Mouse (Mus musculus) testis, adult 2 months (tissue): ENCODE measurements at regions not wholly inside any gene's neighbourhood (a gene's known extent, or its start where the extent isn't known, plus 50 kb on each side); places are given as distances from the start of the nearest gene placed in this dataset.

Experiments used
- H3K27ac ChIP-seq: fragments of 200-500 bp; 2 replicates; pipeline ENCODE4 v1.5.1; 2012; ENCODE audit warnings: low read depth, low read length; ENCODE audit not compliant: control insufficient read depth, insufficient read depth
- H3K27me3 ChIP-seq: fragments of 200-500 bp; 2 replicates; pipeline ENCODE4 v1.6.1; 2012; ENCODE audit warnings: mild to moderate bottlenecking, low read length, moderate library complexity; ENCODE audit not compliant: control insufficient read depth, insufficient read depth
- H3K36me3 ChIP-seq: fragments of 200-500 bp; 2 replicates; pipeline ENCODE4 v1.6.1; 2012; ENCODE audit warnings: mild to moderate bottlenecking, low read length; ENCODE audit not compliant: control insufficient read depth, insufficient read depth
- H3K4me1 ChIP-seq: fragments of 200-500 bp; 2 replicates; pipeline ENCODE4 v1.6.1; 2012; ENCODE audit warnings: low read length; ENCODE audit not compliant: control insufficient read depth, insufficient read depth
- H3K4me3 ChIP-seq: fragments of 200-500 bp; 2 replicates; pipeline ENCODE4 v1.5.1; 2012; ENCODE audit warnings: low read depth, mild to moderate bottlenecking, low read length, moderate library complexity, mixed read lengths; ENCODE audit not compliant: control insufficient read depth
- CTCF ChIP-seq: fragments of 200-500 bp; IDR thresholded peaks from 2 replicates; pipeline ENCODE4 v1.5.1; 2012; ENCODE audit warnings: low read depth, mild to moderate bottlenecking, inconsistent platforms, low read length, moderate library complexity; ENCODE audit not compliant: control insufficient read depth, insufficient read depth, insufficient replicate concordance
- POLR2A ChIP-seq: fragments of 200-500 bp; IDR thresholded peaks from 2 replicates; pipeline ENCODE4 v1.6.1; 2012; ENCODE audit warnings: low read depth, mild to moderate bottlenecking, inconsistent platforms, low read length, moderate library complexity; ENCODE audit not compliant: control insufficient read depth

DNA sequence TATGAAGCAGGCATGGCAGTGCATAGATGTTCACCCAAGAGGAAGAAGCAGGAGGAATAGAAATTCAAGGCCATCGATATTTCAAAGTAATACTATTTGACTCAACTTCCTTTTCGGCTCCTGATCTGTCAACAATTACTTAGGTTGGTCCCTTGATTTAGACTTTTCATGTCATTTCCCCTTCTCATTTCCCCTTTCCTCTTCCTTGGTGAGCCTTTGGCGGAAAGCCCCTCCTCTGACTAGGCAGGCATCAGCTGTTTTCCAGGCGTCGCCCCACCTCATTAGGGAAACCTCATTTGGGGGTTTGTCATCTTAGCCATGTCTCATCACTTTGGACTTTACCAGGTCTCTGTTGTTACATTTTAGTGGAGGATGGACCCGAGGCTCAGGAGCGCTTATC is 191.0 kb upstream of the Jarid2 start:
- no peak for TF ChIP-seq POLR2A
- TF ChIP-seq CTCF: no peak
- H3K4me1 ChIP-seq: no peaks in the 10 kb centered on the region
- no peaks in the 10 kb centered on the region for H3K27me3 ChIP-seq
- H3K4me3 ChIP-seq: no peak overlapping the region
- H3K27ac ChIP-seq: no peak overlapping the region
- H3K36me3 ChIP-seq: no peaks in the 10 kb centered on the region

- no peak overlapping the region for H3K27ac ChIP-seq
- no peak overlapping the region for H3K4me3 ChIP-seq
- H3K27me3 ChIP-seq: no peaks in the 10 kb centered on the region
- H3K4me1 ChIP-seq: no peaks in the 10 kb centered on the region
- H3K36me3 ChIP-seq: no peaks in the 10 kb centered on the region
- TF ChIP-seq POLR2A: no peak
- TF ChIP-seq CTCF: no peak
These were observed 188.9 kb upstream of the Jarid2 start for GRCm38 (mm10) chr13:44540401-44540800.

DNA sequence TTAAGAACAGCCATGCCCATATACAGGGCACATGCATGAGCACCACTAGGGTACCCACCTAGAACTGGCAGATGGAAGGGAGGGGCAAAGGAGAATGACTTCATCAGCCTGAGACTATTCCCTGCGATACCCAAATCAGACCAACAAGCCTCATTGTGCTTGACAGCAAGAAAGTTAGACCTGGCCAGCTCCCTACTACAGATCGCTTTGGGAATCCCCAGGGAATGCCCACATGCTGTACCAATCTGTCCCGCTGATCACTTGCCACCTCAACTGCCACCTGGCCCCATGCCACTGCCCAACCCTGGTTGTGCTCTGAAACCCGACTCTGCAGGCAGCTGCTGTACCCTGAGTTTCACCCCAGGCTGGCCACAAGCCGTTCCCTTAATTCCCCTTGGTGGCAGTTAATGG is 188.0 kb upstream of the Jarid2 start:
- H3K4me3 ChIP-seq: no peak overlapping the region
- TF ChIP-seq CTCF: no peak
- no peak for TF ChIP-seq POLR2A
- no peaks in the 10 kb centered on the region for H3K4me1 ChIP-seq
- H3K27me3 ChIP-seq: no peaks in the 10 kb centered on the region
- no peaks in the 10 kb centered on the region for H3K36me3 ChIP-seq
- H3K27ac ChIP-seq: no peak overlapping the region

DNA sequence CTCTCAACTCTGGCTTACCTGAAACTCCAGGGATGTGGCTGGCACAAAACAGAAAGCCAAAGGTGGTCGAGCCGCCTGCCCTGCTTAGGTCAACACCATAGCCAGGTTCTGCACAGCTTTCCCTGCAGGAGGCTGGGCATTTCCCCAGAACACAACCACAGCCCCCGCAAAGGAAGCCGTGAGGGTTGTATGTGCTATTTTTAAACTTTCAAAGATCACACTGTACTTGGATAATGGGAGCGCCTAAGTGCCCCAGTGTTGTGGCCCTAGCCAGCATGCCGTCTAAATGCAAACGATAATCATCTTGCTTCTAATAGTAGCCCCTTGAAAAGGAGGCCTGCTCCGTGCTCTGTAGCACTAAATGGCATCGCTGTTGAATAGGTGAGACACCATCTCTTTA is 184.5 kb upstream of the Jarid2 start:
- no peaks in the 10 kb centered on the region for H3K4me1 ChIP-seq
- H3K4me3 ChIP-seq: no peak overlapping the region
- TF ChIP-seq POLR2A (no peak), CTCF (no peak)
- no peaks in the 10 kb centered on the region for H3K27me3 ChIP-seq
- H3K36me3 ChIP-seq: no peaks in the 10 kb centered on the region
- no peak overlapping the region for H3K27ac ChIP-seq

- TF ChIP-seq CTCF: no peak
- no peak for TF ChIP-seq POLR2A
- Histone ChIP-seq H3K4me1 (no peaks in the 10 kb centered on the region), H3K27ac (no peak overlapping the region), H3K36me3 (no peaks in the 10 kb centered on the region), H3K4me3 (no peak overlapping the region), H3K27me3 (no peaks in the 10 kb centered on the region)
These were observed 183.0 kb upstream of the Jarid2 start for GRCm38 (mm10) chr13:44546289-44546688.

- no peak overlapping the region for H3K4me3 ChIP-seq
These were observed 180.4 kb upstream of the Jarid2 start for GRCm38 (mm10) chr13:44548880-44549279.

DNA sequence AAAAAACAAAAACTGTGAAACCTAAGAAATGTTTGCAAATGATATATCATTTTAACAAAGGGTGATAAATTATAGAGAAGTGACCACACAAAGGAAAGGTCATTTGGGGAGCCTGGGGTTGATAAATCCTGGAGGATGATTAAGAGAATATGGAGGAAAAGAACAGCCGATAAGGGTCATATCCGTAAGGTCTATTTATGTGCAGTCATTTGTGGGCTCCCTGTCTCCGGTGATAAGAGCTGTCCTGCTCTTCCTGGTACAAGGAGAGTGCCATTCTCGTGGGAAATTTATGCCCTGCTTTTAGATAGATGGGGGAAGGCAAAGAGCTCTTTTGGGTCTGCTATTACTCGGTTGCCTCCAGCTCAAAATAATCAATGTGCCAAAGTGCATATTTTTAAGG is 175.9 kb upstream of the Jarid2 start:
- H3K4me3 ChIP-seq: no peak overlapping the region
- H3K27ac ChIP-seq: no peak overlapping the region
- H3K36me3 ChIP-seq: no peaks in the 10 kb centered on the region
- H3K4me1 ChIP-seq: peaks cover 6% of the 10 kb centered on the region
- TF ChIP-seq POLR2A: no peak
- no peak for TF ChIP-seq CTCF
- no peaks in the 10 kb centered on the region for H3K27me3 ChIP-seq

More at GRCm38 (mm10) chr13:44548880-44549279, 180.4 kb upstream of the Jarid2 start:
- Histone ChIP-seq H3K27ac (no peak overlapping the region), H3K4me1 (no peaks in the 10 kb centered on the region), H3K27me3 (no peaks in the 10 kb centered on the region), H3K36me3 (no peaks in the 10 kb centered on the region)
- TF ChIP-seq CTCF (no peak), POLR2A (no peak)

DNA sequence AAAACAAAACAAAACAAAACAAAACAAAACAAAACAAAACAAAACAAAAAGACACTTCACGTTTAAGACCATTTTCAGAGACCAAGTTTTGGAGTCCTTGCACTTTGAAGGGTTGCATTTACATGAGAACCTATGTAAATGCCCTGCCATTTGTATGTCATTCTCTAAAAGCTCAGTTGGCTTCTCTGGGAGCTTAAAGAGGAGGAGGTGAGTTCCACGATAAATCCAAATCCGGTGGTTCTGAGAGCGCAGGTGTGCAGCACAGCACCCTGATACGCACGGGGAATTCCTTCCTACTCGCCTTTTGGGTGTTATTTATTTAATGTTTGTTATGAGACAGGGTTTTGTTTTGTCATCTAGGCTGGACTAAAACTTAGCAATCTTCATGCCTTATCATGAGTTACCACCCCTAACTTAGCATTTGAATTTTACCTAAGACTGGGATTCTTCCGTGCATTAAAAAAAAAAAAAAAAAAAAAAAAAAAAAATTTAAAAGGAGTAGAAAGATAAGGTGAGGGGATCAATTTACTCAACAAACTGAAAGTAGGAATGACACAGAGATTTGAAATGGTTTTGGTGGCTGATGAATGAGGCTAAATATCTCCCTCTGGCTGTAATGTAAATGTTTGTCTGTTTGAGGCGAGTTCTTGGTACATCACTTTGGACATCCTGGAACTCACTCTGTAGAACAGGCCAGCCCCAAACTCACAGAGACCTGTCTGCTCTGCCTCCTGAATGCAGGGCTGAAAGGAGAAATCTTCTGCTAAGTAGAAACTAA is 174.4 kb upstream of the Jarid2 start:
- Histone ChIP-seq H3K27ac (no peak overlapping the region), H3K4me3 (no peak overlapping the region), H3K36me3 (no peaks in the 10 kb centered on the region), H3K27me3 (no peaks in the 10 kb centered on the region), H3K4me1 (peaks cover 9% of the 10 kb centered on the region)
- TF ChIP-seq CTCF (no peak), POLR2A (no peak)
